Mouse (Mus musculus): ENCODE results near the gene Cgref1. TPM values are rescaled to one million over a fixed set of nuclear protein-coding genes. Genes with fewer than 3 reads are reported as not detected.

Cgref1 gene
- total RNA-seq, 2 experiments from 2014 or later = 39.6 to 43.0 TPM

- DNase-seq (ENCODE audit: low spot score in 2 of 2) = no peak
Measured at GRCm38 (mm10) chr5:30950922-30951321, 5.5 kb upstream of the Cgref1 start.

DNA sequence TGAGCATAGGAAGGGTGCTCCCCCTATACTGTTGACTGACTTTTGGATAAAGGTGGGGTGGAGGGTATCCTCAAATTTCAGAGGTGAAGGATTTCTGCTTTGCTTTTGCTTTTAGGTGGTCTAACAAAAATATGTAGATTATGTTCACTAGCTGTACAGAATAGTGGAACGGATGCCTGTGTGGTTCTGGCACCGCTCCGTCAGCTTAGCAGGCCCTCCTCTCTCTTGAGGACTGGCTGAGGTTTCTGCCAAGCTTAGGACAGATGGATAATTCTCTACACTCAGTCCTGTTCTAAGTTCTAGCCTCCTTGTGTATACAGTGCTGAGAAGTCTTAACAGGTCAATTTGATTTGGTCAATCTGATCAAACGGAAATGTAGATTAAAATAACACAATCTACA is 5.1 kb upstream of the Cgref1 start:
- no peak for DNase-seq (ENCODE audit: low spot score in 2 of 2)

DNA sequence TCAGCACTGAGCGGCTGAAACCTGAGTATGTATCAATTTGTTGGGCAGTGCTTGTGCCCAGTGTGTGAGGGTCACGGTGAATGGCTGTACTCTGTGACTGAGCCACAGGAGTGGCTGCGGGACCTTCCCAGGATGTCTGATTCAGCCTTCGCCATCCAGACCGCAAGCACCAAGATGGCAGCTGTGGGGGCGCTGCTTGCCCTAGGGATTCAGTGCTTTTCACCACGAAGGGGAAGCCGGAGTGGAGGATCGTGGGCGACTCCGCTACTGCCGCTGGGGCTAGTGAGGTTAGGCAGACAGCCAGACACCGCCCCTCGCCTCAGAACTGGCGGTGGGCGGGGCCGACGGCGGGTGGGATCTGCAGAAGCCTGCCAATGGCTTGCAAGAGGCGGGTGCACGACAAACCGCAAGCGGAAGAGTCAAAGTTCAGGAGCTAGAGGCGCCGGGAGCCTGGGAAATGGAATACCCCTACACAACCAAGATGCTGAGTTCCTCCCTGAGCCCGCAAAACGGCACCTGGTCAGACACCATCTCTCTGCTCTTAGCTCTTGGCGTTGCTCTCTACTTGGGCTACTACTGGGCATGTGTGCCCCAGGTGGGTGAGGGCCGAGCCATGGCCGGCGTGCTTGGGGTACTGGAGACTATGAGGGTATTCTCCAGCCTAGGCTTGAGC is 4.4 kb upstream of the Cgref1 start:
- DNase-seq (ENCODE audit: low spot score in 2 of 2) = peak; percentile 92 to 95

DNA sequence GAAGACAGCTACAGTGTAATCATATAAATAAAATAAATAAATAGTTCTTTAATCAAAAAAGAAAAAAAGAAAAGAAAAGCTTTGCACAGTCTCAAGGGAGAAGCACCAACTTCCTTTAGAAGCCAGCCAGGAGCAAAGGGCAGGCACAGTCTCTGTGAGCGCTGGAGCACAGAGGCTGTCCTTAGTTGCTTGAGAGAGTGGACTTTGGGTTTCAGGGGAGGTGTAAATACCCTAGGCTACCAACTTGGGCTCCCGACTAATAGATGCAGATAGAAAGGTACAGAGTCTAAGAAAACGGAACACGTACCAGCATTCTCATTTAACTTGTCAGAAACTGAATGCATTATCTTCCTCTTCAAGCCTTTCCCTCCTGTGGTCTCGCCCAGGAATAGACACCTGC is 3.2 kb upstream of the Cgref1 start:
- DNase-seq (ENCODE audit: low spot score in 2 of 2) = no peak

GRCm38 (mm10) chr5:30944344-30944743 is 1.0 kb downstream of the Cgref1 start:
- DNase-seq (ENCODE audit: low spot score in 2 of 2) = no peak

DNA sequence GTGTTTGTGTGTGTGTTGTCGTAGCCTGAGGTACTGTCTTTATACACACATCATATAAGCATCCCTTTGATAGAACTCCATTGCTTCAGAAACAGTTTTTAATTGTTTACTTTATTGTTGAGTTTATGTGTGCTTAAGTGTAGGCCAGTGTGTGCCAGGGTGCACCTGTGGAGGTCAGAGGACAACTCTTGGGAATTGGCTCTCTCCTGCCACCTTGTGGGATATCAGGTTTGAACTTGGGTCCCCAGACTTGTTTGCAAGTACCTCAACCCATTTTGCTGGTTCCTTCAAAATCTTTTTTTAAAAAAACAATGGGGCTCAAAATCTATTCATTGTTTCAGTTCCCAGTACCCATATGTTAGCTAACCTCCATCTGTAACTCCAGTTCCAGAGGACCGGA is 2.4 kb downstream of the Cgref1 start:
- DNase-seq (ENCODE audit: low spot score in 2 of 2) = no peak

GRCm38 (mm10) chr5:30934725-30935461 is 10.5 kb downstream of the Cgref1 start:
- peak in 1 of 2 experiments; percentile 27 for DNase-seq (ENCODE audit: low spot score in 2 of 2)

DNA sequence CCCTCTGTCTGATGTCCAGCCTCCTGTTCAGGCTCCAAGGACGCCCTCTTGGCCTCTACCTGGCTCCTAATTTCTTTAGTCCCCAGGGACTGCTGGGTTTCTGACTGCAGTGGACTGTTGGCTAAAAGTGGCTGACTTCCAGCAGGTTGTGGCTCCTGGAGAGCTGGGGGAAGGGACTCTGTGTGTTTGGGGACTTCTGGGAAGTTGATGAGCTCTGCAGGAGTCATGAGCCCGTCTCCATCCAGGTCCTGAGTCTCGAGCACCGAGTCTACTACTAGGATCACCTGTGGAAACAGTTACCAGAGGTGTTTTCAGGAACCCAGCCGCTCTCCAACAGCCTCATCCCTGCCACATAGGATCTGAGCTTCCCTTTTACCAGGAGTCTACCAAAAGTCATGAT is 11.7 kb downstream of the Cgref1 start:
- DNase-seq (ENCODE audit: low spot score in 2 of 2) = no peak

DNA sequence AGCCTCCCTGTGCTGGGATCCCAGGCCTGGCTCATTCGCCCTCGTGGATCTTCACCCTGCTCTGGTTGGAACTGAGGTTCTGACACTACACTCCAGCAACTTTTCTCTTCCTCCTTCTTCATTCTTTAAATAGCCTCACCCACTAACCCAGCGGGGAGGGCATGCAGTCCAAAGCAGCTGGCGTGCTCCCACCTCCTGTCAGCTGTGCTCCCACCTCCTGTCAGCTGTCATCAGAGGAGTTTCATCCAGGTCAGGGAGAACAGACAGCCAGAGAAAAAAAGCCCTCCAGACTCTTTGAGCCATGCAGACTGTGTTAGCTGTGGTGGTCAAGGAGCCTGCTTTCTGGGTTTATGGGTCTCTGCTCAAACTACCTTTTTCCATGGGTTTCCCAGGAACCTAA is 14.0 kb downstream of the Cgref1 start:
- DNase-seq (ENCODE audit: low spot score in 2 of 2) = peak in 1 of 2 experiments; percentile 12

- DNase-seq (ENCODE audit: low spot score in 2 of 2) = peak in 1 of 2 experiments; percentile 14
Measured at GRCm38 (mm10) chr5:30930846-30931245, 14.5 kb downstream of the Cgref1 start.

GRCm38 (mm10) chr5:30930121-30930520 is 15.3 kb downstream of the Cgref1 start:
- peak; percentile 89 to 90 for DNase-seq (ENCODE audit: low spot score in 2 of 2)

GRCm38 (mm10) chr5:30927945-30928529 is 17.4 kb downstream of the Cgref1 start:
- DNase-seq (ENCODE audit: low spot score in 2 of 2) = peak in 1 of 2 experiments; percentile 59

GRCm38 (mm10) chr5:30926073-30926472 is 19.3 kb downstream of the Cgref1 start:
- DNase-seq (ENCODE audit: low spot score in 2 of 2) = peak in 1 of 2 experiments; percentile 4

DNA sequence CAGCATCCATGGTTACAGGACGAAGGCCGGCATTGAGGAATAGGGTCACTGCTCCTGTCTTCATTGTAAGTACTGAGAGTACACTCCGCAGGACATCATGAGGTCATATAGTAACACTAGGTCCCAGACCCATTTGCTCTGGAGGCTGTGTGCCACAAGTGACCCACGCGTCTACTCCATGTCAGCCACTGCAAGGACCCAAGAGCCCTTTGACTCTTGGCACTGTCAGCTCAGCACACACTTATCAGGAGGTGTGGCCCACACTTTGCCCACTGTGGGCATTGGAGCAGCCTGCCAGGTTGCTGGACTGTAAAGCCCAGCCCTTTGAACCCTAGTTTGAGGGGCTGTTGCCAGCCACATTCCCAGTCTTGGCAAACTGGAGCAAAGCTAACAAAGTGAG is 20.2 kb downstream of the Cgref1 start:
- no peak for DNase-seq (ENCODE audit: low spot score in 2 of 2)

DNA sequence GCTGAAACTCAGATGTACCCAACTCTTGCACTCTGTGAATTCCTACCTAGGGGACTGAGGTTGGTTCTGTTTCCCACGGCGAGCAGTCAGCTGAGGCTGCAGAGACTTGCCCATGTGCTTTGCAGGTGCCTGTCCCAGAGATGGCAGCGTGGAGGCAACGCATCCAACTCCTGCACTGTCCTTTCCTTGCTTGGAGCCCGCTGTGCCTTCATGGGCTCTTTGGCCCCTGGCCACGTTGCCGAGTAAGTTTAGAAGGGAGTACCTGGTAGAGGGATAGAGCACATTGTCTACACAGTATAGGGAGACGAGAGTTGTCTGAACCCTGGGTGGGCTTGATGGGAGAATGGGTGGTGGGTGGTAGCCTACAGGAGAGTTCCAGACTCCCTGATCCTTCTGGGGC is 20.8 kb downstream of the Cgref1 start:
- DNase-seq (ENCODE audit: low spot score in 2 of 2) = no peak

- no peak for DNase-seq (ENCODE audit: low spot score in 2 of 2)
Measured at GRCm38 (mm10) chr5:30923119-30923518, 22.3 kb downstream of the Cgref1 start.

DNA sequence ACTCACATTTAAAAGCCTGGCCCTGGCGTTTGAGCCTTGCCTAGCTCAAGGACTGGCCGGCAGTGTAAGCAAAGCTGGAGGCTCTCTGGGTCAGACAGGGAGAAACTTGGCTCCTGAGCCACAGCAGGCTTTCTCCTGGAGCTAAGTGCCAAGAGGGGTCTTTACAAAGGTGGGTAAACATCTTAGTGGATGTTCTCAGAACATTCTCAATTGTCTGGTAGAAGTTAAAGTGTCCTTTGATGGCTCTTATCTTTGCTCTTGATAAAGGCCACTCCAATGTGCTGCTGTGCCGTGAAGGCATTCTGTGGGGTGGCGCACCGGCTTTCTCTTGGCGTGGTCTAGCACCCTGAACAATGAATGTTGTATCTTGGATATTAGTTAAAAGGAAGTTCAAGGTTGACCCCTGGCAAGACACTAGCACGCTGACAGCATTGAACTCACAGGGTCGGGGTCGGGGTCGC is 22.8 kb downstream of the Cgref1 start:
- DNase-seq (ENCODE audit: low spot score in 2 of 2) = no peak

DNA sequence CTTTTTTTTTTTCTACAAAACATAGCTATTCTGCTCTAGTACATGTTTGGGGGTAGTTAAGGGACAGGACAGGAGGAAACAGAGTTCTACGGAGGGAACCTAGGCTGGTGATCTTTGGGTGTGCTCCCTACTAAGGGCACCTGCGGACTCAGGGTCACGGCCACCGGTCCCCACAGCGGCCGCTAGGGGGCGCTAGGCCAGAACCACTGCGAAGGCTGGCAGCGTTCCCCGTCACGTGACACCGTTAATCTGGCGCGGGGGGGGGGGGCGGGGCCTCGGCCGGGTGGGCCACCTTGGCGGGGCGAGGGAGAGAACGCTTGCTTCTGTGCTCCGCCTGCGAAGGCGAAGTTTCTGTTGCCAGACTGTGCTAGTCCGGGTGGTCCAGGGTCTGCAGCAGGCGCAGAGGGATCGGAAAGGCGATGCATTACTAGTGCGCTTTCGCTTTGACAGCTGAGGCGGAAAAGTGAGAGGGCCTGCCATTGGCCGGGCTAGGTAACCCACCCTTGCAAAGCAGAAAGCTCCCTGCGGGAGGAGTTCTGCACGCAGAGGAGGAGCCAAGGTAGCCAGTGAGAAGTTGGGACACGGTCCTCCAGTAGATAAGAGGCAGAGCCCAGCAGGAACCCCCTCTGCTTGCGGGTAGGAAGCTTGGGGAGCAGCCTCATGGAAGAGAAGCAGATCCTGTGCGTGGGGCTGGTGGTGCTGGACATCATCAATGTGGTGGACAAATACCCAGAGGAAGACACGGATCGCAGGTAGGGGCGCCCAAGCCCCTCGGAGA is 23.9 kb downstream of the Cgref1 start, which contains the start of gene Khk:
TSS of gene Khk (plus strand) at position 176 of the 778 bp plus-strand sequence.
- peak; percentile 91 to 94 for DNase-seq (ENCODE audit: low spot score in 2 of 2)

DNA sequence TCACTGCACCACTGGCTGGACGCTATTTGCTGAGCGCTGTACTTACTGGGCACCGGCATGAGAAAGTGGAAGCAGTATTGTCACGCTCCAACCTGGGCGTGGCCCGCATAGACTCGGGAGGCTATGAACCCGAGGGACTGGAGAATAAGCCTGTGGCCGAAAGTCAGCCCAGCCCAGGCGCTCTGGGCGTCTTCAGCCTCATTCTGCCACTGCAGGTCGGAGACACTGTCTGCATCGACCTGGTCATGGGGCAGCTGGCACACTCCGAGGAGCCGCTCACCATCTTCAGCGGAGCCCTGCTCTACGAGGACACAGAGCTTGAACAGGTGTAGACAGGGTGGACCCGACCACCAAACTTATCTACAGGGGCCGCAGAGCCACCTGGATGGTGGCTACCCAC is 24.8 kb downstream of the Cgref1 start:
- DNase-seq (ENCODE audit: low spot score in 2 of 2) = peak in 1 of 2 experiments; percentile 19

GRCm38 (mm10) chr5:30919831-30920614 is 25.4 kb downstream of the Cgref1 start:
- DNase-seq (ENCODE audit: low spot score in 2 of 2) = peak in 1 of 2 experiments; percentile 17
